Mouse (Mus musculus): ENCODE measurements at regions not wholly inside any gene's neighbourhood (a gene's known extent, or its start where the extent isn't known, plus 50 kb on each side); places are given as distances from the start of the nearest gene placed in this dataset.

- TF ChIP-seq MAX (IDR thresholded peaks at IDR 0.05; ENCODE audit: low read length) (no peak), EP300 (IDR thresholded peaks at IDR 0.05; ENCODE audit: low read length) (peak; percentile 84), CTCF (conservative IDR thresholded peaks at IDR 0.05 in 1 of 2, IDR thresholded peaks at IDR 0.05 in 1 of 2; ENCODE audit: low read depth in 2 of 2, low read length in 2 of 2) (no peak), JUN (IDR thresholded peaks at IDR 0.05; ENCODE audit: insufficient read depth, low read depth, low read length) (peak; percentile 68; the same call in 1 of the 2 replicates), ZMIZ1 (IDR thresholded peaks at IDR 0.05; ENCODE audit: low read depth, low read length) (no peak), ZKSCAN1 (IDR thresholded peaks at IDR 0.05; ENCODE audit: borderline replicate concordance, low read depth, low read length) (no peak)
Measured at GRCm38 (mm10) chr3:141008792-141009191, 203.4 kb downstream of the Pdha2 start.

Data from CH12.LX (cell line).